Mouse (Mus musculus) large intestine, adult 2 months (tissue): ENCODE measurements around the gene Leng9. TPM values are rescaled to one million over a fixed set of nuclear protein-coding genes. Genes with fewer than 3 reads are reported as not detected.
A peak's percentile ranks its signal among the peaks of the same experiment; 100 is the strongest.

Experiments used
- DNase-seq: peaks from one replicate; pipeline ENCODE4 v3.0.0-alpha.2; 2012; ENCODE audit warnings: low read depth, low spot score
- WGBS: fragments of 180-500 bp; shearing (Covaris S2); methylation state at CpG from one replicate; pipeline ENCODE4 v1.1.7; 2018; 5-methylcytosine and 5-hydroxymethylcytosine counted together
- polyA plus RNA-seq: library from polyadenylated mRNA; depleted of rRNA; stranded (reverse); fragments of >200 nt; gene quantifications from 2 replicates; pipeline ENCODE4 v1.2.3, GENCODE M21; 2012

Gene Leng9
- polyA plus RNA-seq, 1 experiment = 30.0 TPM

- WGBS = 44% methylated on average over 6 of the region's 6 CpGs
- DNase-seq = no peak
These were observed 4.5 kb downstream of the Leng9 start for GRCm38 (mm10) chr7:4145552-4146190.

DNA sequence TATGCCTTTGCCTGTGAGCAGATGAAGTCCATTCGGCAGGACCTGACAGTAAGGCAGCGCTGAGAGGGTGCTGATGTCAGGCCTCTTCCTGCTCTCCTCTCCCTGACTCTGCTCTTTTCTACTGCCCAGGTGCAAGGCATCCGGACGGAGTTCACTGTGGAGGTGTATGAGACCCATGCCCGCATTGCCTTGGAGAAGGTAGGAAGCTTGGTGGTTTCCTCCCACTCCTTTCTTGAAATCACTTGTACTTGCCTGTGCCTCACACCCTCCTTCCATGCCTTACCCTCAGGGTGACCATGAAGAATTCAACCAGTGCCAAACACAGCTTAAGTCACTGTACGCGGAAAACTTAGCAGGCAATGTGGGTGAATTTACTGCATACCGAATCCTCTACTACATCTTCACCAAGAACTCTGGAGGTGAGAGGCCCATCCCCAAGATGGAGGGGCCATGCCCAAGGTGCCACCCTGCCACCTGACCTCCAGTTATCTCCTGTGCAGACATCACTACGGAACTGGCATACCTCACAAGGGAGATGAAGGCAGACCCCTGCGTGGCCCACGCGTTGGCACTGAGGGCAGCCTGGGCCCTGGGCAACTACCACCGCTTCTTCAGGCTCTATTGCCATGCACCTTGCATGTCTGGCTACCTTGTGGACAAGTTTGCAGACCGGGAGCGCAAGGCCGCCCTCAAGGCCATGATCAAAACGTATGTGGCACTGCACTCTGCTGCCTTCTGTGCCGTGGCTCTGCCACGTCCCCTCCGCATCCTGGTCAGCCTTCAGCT is 5.2 kb downstream of the Leng9 start:
- DNase-seq = no peak
- 92% methylated on average over 20 of the region's 20 CpGs for WGBS

DNA sequence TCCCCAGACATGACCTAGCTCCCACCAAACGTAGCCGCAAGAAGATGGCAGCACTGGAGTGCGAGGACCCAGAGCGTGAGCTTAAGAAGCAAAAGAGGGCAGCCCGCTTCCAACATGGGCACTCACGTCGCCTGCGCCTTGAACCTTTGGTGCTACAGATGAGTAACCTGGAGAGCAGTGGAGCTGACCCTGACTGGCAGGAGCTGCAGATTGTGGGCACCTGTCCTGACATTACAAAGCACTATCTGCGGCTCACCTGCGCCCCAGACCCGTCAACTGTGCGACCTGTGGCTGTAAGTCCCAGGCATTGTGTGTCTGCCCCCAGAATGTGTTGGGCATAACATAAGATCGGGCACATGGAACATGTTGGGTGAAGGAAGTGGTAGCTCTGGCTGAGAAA is 6.1 kb downstream of the Leng9 start:
- WGBS = 92% methylated on average over 13 of the region's 13 CpGs
- DNase-seq = no peak

DNA sequence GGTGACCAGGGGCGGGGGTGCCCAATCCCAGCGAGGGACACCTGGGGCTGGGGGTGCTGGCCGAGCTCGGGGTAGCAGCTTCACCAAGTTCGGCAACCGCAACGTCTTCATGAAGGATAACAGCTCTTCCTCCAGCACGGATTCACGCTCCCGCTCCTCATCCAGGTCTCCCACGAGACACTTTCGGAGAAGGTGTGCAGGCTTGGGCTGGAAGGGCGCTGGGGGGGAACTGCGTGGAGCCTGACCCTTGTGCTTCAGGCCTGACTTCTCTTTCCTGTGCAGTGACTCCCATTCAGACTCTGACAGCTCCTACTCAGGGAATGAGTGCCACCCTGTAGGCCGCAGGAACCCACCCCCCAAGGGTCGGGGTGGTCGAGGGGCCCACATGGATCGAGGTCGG is 6.7 kb downstream of the Leng9 start:
- WGBS = 91% methylated on average over 19 of the region's 19 CpGs
- DNase-seq = no peak

- no peak for DNase-seq
- 91% methylated on average over 10 of the region's 10 CpGs for WGBS
These were observed 7.3 kb downstream of the Leng9 start for GRCm38 (mm10) chr7:4142796-4143445.

- WGBS = 89% methylated on average over 6 of the region's 6 CpGs
- DNase-seq = no peak
These were observed 8.4 kb downstream of the Leng9 start for GRCm38 (mm10) chr7:4141648-4142325.

- 86% methylated on average over 5 of the region's 5 CpGs for WGBS
- DNase-seq = no peak
These were observed 10.8 kb downstream of the Leng9 start for GRCm38 (mm10) chr7:4139391-4139790.

GRCm38 (mm10) chr7:4138671-4139070 is 11.5 kb downstream of the Leng9 start:
- no peak for DNase-seq
- 83% methylated on average over 7 of the region's 7 CpGs for WGBS

GRCm38 (mm10) chr7:4138181-4138580 is 12.0 kb downstream of the Leng9 start:
- WGBS = 69% methylated on average over 2 of the region's 2 CpGs
- no peak for DNase-seq

- 36% methylated on average over 3 of the region's 3 CpGs for WGBS
- no peak for DNase-seq
These were observed 12.4 kb downstream of the Leng9 start for GRCm38 (mm10) chr7:4137746-4138145.

- DNase-seq = peak; percentile 95
- WGBS = under 1% methylated on average over 75 of the region's 78 CpGs
These were observed 13.2 kb downstream of the Leng9 start, which contains the start of gene Leng8 for GRCm38 (mm10) chr7:4136771-4137531. Leng8 (plus strand) TSS chr7:4137039.

DNA sequence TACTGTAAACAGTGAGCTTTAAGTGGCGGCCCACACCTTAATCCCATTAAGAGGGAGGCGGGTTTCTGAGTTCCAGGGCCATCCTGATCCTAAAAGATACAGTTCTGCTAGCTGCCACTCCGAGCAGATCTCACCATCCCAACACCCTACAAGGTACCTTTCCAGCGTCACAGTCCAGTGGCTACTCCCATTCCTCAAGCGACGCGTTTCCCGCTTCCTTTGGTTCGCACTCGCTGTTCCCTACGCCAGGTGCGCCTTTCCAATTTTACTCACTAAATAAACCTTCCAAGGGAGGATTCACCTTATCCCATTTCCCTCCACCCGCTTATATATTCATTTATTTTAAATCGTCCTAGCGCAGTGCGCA is 13.8 kb downstream of the Leng9 start:
- WGBS = under 1% methylated on average over 16 of the region's 16 CpGs

GRCm38 (mm10) chr7:4134911-4135310 is 15.3 kb downstream of the Leng9 start:
- no peak for DNase-seq
- WGBS = 72% methylated on average over 5 of the region's 5 CpGs

More for the DNA sequence above, 13.8 kb downstream of the Leng9 start:
- no peak for DNase-seq

- no peak for DNase-seq
- WGBS = 74% methylated on average over 7 of the region's 7 CpGs
These were observed 17.2 kb downstream of the Leng9 start for GRCm38 (mm10) chr7:4132998-4133397.

- 93% methylated on average over 3 of the region's 3 CpGs for WGBS
- DNase-seq = no peak
These were observed 17.6 kb downstream of the Leng9 start for GRCm38 (mm10) chr7:4132581-4132980.

- DNase-seq = no peak
- WGBS = 89% methylated on average over 8 of the region's 8 CpGs
These were observed 18.2 kb downstream of the Leng9 start for GRCm38 (mm10) chr7:4131964-4132363.

DNA sequence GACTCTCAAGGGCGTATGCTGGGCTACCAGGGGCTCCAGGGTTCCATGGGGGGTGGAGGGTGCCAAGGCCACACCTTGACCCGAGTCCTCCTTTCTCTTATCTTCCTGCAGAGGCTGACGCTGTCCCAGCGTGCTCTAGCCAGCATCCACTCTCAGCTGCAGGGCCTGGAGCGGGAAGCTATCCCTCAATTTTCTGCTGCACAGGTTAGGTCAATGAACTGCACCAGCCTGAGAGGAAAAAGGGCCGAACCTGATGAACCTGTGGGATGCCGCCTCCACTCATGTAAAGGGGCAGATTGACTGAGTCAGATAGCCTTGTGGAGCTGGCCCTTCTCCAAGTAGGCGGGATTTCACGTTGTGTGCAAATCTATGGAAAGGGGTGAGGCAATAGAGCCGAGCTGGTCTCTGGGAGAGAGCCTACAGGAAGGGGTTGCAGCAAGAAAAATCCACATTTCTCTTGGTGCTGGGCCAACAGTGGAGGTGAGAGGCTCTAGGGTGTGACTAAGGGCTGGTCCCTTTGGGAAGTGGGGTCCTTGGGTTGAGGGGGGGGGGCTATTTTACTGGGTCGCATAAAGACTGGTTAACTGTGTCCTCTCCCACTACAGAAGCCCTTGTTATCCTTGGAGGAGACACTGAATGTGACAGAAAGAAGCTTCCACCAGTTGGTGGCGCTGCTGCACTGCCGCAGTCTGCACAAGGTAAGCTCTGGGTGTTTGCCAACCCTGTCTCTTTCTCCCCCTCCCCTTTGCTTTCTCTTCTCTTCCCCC is 19.3 kb downstream of the Leng9 start:
- 24% methylated on average over 13 of the region's 13 CpGs for WGBS
- DNase-seq = peak; percentile 67

DNA sequence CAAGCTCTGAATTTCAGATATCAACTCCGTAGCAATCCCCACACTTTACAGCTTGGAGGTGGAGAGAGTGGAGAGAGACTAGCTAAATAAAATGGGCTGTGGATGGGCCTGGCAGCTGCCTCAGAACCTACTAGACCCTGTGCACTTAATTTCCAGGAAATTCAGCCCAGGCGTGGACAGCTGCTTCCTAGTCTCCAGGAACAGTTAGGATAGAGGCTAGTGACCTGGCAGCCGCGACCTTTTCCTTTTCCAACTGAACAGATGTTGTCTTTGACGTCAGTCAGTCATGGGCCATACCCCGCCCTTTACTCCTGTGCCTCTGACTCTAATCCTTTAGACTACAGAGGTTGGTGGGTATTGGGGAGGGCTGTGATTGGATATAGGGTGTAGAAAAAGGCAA is 21.3 kb downstream of the Leng9 start:
- 11% methylated on average over 6 of the region's 6 CpGs for WGBS
- peak; percentile 60 for DNase-seq

DNA sequence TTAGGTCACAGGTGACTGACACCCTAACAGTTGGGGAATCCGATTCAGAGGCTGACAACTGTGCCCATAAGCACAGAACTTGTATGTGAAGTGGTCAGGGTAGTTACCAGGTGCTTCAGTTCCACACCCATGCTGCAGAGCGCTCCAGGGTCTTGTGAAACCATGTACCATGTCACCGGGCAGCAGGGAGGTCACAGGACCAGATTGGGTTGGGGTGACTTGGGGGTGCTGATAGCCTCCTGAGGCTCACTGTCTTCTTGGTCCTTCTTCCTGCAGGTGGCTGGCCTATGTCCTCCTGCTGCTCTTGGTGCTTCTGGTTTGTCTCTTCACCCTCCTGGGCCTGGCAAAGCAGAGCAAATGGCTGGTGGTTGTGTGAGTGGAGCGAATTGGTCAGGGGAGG is 22.3 kb downstream of the Leng9 start:
- 92% methylated on average over 4 of the region's 4 CpGs for WGBS
- no peak for DNase-seq
